Comparison of ENCODE assay signal across 14 mouse cellular contexts in the genomic region with DNA sequence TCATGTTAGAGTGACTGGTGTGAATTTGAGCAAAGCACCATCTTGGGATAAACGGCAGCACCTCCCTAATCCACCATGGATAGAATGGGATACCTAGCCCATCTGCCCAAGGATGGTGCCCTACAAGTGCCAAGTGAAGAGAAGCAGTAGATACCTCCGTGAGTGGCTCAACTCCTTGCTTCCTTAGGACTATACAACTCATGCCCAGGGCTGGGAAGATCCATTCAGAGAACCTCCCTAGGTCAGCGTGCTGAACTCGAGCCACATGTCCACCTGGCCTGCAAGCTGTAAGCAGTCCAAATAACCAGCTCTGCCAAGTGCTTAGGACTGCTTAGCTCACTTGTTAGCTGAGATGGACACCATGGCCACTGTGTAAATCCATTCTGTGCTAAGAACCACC. TPM values are rescaled to one million over a fixed set of nuclear protein-coding genes. Genes with fewer than 3 reads are reported as not detected.
DNase-seq lines count a peak whose midpoint lies in the region; ATAC-seq and TF ChIP-seq lines count a peak whose summit lies in the region.
"Had no signal": no experiment of that assay in that cellular context is flagged by ENCODE, and none has a peak within 500 bp of the region (broad histone marks: within the 10 kb centered on the region; RNA-seq: fewer than 3 reads in every experiment).

No protein-coding gene starts in this region.

- no peak for TF ChIP-seq CTCF in gastrocnemius, adult 2 months (IDR thresholded peaks at IDR 0.05)
- TF ChIP-seq CTCF in lung, postnatal 0 days (IDR thresholded peaks at IDR 0.05), result no peak
- no peak for TF ChIP-seq CTCF in cerebellum, adult 2 months (IDR thresholded peaks at IDR 0.05; ENCODE audit: borderline replicate concordance, insufficient read depth, low read depth, low read length)

- no peaks in the 10 kb centered on the region for H3K9me3 ChIP-seq in lung, postnatal 0 days (ENCODE audit: low read length)
- H3K9me3 ChIP-seq: heart, embryonic 13.5 days; liver, embryonic 15.5 days had no signal

- TF ChIP-seq EP300 in lung, postnatal 0 days (IDR thresholded peaks at IDR 0.05), result no peak

- 70% methylated on average over 4 of the region's 4 CpGs for WGBS in lung, postnatal 0 days
- 9% methylated on average over 4 of the region's 4 CpGs for WGBS in cerebellum, adult 2 months

- peak overlapping the region; percentile 64 for H3K27ac ChIP-seq in gastrocnemius, adult 2 months
- no peak overlapping the region for H3K27ac ChIP-seq in lung, postnatal 0 days (ENCODE audit: low read length)
- no peak overlapping the region for H3K27ac ChIP-seq in cerebellum, adult 2 months (ENCODE audit: insufficient read depth, low read length)
- H3K27ac ChIP-seq: heart, embryonic 13.5 days; liver, embryonic 15.5 days had no signal

- no peak overlapping the region for H3K4me2 ChIP-seq in lung, postnatal 0 days (replicated peaks; ENCODE audit: low read depth, low read length)
- H3K4me2 ChIP-seq: heart, embryonic 13.5 days; liver, embryonic 15.5 days had no signal

- intact Hi-C loops in gastrocnemius, adult 2 months (cut with DNase I), result loop anchor here (2.0 kb wide), 1 partner anchor 14 kb away; no protein-coding TSS in a partner anchor

- no peak for TF ChIP-seq POLR2A in cerebellum, adult 2 months (IDR thresholded peaks at IDR 0.05; ENCODE audit: borderline replicate concordance, insufficient read depth, low read length)

- ATAC-seq in lung, postnatal 0 days, result 0 out of 2 replicates have a peak, but pooled peaks have one; percentile 4

- peaks cover 42% of the 10 kb centered on the region for H3K36me3 ChIP-seq in lung, postnatal 0 days (ENCODE audit: insufficient read depth, low read length)

- H3K4me3 ChIP-seq in gastrocnemius, adult 2 months, result no peak overlapping the region
- no peak overlapping the region for H3K4me3 ChIP-seq in lung, postnatal 0 days (ENCODE audit: low read depth, low read length)
- no peak overlapping the region for H3K4me3 ChIP-seq in cerebellum, adult 2 months (replicated peaks; ENCODE audit: insufficient read depth, low read depth, low read length)
- H3K4me3 ChIP-seq: heart, embryonic 13.5 days; liver, embryonic 15.5 days had no signal

- no peak overlapping the region for H3K9ac ChIP-seq in lung, postnatal 0 days (replicated peaks; ENCODE audit: low read depth)
- H3K9ac ChIP-seq: heart, embryonic 13.5 days; liver, embryonic 15.5 days had no signal

- no peaks in the 10 kb centered on the region for H3K4me1 ChIP-seq in lung, postnatal 0 days (ENCODE audit: insufficient read depth, low read depth, low read length)
- H3K4me1 ChIP-seq in cerebellum, adult 2 months (ENCODE audit: control insufficient read depth, insufficient read depth, low read length), result peaks cover 7% of the 10 kb centered on the region

- peak; percentile 82 for DNase-seq in gastrocnemius, adult 2 months
- DNase-seq in gastrocnemius, postnatal 4 days (ENCODE audit: low spot score in 2 of 2), result no peak
- no peak for DNase-seq in lung, postnatal 0 days (ENCODE audit: low spot score)
- no peak for DNase-seq in lung, adult 18-20 months
- DNase-seq in cerebellum, adult 2 months, result peak; percentile 66 to 81
- peak; percentile 53 to 63 for DNase-seq in gastrocnemius, adult 8-10 months (ENCODE audit: low spot score in 2 of 2)
- no peak for DNase-seq in layer of hippocampus, adult 9-10 months (ENCODE audit: low spot score)
- DNase-seq in lung, postnatal 4 days, result no peak
- DNase-seq: adrenal gland, adult 2 months; kidney, postnatal 36 days; thymus, postnatal 36 days had no signal

- H3K27me3 ChIP-seq in lung, postnatal 0 days (replicated peaks; ENCODE audit: insufficient read depth, low read length), result no peaks in the 10 kb centered on the region
- H3K27me3 ChIP-seq in cerebellum, adult 2 months (ENCODE audit: control insufficient read depth, insufficient read depth, low read length), result no peaks in the 10 kb centered on the region
- H3K27me3 ChIP-seq: heart, embryonic 13.5 days; liver, embryonic 15.5 days had no signal

RNA-seq across cellular contexts. Expression of gene Kdelr3, which starts 11.0 kb away (rescaled TPM):
- 1 to 10 TPM; 1.9 to 3.7 TPM for total RNA-seq in gastrocnemius, adult 2 months (2021)
- 10 to 100 TPM; 49.1 to 55.1 TPM for total RNA-seq in gastrocnemius, postnatal 4 days (2021)
- 54.3 and 64.5 TPM in 2 replicates for polyA plus RNA-seq in lung, postnatal 0 days (2015; fragmentation: Nextera tagmentation; extraction: Ambion mirVana)
- polyA plus RNA-seq in cerebellum, adult 2 months (2012; rRNA removed), result 1.7 and 2.5 TPM in 2 replicates
- total RNA-seq in gastrocnemius, adult 8-10 months (2022), result 1 to 10 TPM in 2 of 4 experiments, under 1 TPM in 2; 0.80 to 1.2 (median 1.0) TPM
- total RNA-seq: common myeloid progenitor, adult 5-6 weeks had no signal

RNA-seq across cellular contexts. Expression of gene Ddx17, which starts 19.3 kb away (rescaled TPM):
- 10 to 100 TPM; 80.2 to 86.8 TPM for total RNA-seq in gastrocnemius, adult 2 months (2021)
- 100 to 1,000 TPM; 210 to 254 TPM for total RNA-seq in gastrocnemius, postnatal 4 days (2021)
- polyA plus RNA-seq in lung, postnatal 0 days (2015; fragmentation: Nextera tagmentation; extraction: Ambion mirVana), result 28.3 and 39.6 TPM in 2 replicates
- 414 and 429 TPM in 2 replicates for polyA plus RNA-seq in cerebellum, adult 2 months (2012; rRNA removed)
- total RNA-seq in gastrocnemius, adult 8-10 months (2022), result 10 to 100 TPM; 40.2 to 59.7 (median 49.7) TPM

RNA-seq across cellular contexts. Expression of gene Kcnj4, which starts 22.2 kb away (rescaled TPM):
- total RNA-seq in gastrocnemius, adult 2 months (2021), result under 1 TPM in 1 of 2 experiments, not detected in 1; 0.10 TPM
- total RNA-seq in gastrocnemius, postnatal 4 days (2021), result under 1 TPM in 1 of 2 experiments, not detected in 1; 0.13 TPM
- not detected in 2 replicates for polyA plus RNA-seq in lung, postnatal 0 days (2015; fragmentation: Nextera tagmentation; extraction: Ambion mirVana)
- polyA plus RNA-seq in cerebellum, adult 2 months (2012; rRNA removed), result 0.82 and 1.5 TPM in 2 replicates
- under 1 TPM in 1 of 4 experiments, not detected in 3; 0.19 TPM for total RNA-seq in gastrocnemius, adult 8-10 months (2022)
- total RNA-seq: common myeloid progenitor, adult 5-6 weeks had no signal
- polyA plus RNA-seq: liver, embryonic 15.5 days had no signal

Comparison
In these comparisons a context has a peak if more than half of its experiments do, and no peak if none do; other contexts are left out.
1. DNase-seq: peak in gastrocnemius, adult 2 months (single experiment), cerebellum, adult 2 months (2 of 2) and gastrocnemius, adult 8-10 months (2 of 2); none in gastrocnemius, postnatal 4 days (0 of 2), lung, postnatal 0 days (single experiment), lung, adult 18-20 months (0 of 2), layer of hippocampus, adult 9-10 months (single experiment) and lung, postnatal 4 days (0 of 2).
2. RNA of gene Kdelr3, which starts 11.0 kb away (total RNA-seq): 49.1 to 55.1 TPM in gastrocnemius, postnatal 4 days; 1.9 to 3.7 TPM in gastrocnemius, adult 2 months and 0.80 to 1.2 TPM in gastrocnemius, adult 8-10 months; every median in the first group is over 10 times any median in the second.